Mouse (Mus musculus) embryonic fibroblast, embryonic 13.5 days (primary cell): ENCODE data around the gene Smndc1.

Source experiments
- CTCF ChIP-seq: IDR thresholded peaks from 2 replicates; pipeline ENCODE4 v1.5.1; 2011; ENCODE audit warnings: mild to moderate bottlenecking, control low read depth, low read length, moderate library complexity, borderline replicate concordance; ENCODE audit not compliant: insufficient read depth
- POLR2A ChIP-seq: IDR thresholded peaks from 2 replicates; pipeline ENCODE4 v1.6.1; 2011; ENCODE audit warnings: low read depth, mild to moderate bottlenecking, control low read depth, low read length, moderate library complexity

DNA sequence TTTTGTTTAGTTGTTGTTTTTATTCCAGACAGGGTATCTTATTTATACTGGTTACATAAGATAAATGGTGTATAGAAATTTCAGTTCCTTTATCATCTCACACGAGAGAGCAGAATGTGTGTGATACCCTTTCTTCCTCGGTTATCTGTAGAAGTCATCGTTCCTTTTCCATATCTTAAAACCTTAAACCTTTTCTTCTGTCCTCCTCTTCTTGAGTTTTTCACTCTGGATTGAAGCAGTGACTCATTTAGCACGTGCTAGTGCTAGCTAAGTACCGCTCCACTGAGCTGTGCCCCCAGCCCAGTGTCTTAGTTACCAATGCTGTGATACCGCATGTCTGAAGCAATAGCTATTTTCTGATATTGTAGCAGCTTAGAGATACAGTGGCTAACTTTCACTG is 56.6 kb downstream of the Smndc1 start:
- TF ChIP-seq CTCF (no peak), POLR2A (no peak)
